Mouse (Mus musculus) induced T-regulatory cell, adult 2 months (primary cell): Measurements from ENCODE around the gene Tigit.

Experiments used
- DNase-seq: peaks from one replicate; pipeline ENCODE4 v3.0.0-alpha.2; 2012; ENCODE audit warnings: low read depth

Gene Tigit

DNA sequence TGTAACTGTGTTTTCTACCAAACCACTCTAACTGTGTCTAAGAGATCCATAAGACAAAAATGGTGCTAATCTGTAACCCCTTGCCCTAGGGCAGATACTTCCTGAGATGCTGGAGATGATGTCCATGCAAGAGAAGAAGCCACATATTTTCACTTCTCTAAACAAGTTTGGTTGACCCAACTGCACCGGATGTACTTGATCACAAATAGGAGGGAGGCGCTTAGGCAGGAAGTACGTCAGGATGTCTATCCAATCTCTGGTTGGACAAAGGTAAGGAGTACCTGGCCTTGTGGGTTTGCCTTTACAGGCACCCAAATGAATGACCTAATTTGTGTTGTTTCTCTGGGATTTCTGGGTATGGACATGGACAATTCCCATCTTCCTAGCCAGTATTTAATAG is 4.3 kb upstream of the Tigit start:
- no peak for DNase-seq

GRCm38 (mm10) chr16:43664861-43665260 is 915 bp upstream of the Tigit start:
- peak; percentile 79 for DNase-seq

- peak; percentile 64 for DNase-seq
Observed at GRCm38 (mm10) chr16:43662124-43663004, 1.6 kb downstream of the Tigit start.

DNA sequence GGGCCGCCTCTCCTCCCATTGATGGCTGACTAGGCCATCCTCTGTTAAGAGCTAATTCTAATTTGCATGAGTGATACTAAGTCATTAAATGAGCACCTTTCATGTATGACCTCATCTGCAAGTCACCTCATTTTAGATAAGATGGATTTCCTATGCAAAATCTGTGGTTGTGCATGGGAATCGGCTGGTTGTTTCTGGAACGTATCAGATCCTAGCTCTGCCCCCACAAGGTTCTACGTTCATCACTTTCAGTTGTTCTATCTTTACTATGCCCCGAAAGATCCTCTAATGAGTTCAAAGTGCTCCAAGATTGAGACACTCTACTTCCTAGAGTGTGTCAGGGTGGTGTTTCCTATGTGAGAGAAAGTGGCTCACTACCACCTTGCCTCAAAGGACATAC is 2.4 kb downstream of the Tigit start:
- DNase-seq = peak; percentile 83

GRCm38 (mm10) chr16:43655183-43655787 is 8.7 kb downstream of the Tigit start:
- DNase-seq = peak; percentile 74

DNA sequence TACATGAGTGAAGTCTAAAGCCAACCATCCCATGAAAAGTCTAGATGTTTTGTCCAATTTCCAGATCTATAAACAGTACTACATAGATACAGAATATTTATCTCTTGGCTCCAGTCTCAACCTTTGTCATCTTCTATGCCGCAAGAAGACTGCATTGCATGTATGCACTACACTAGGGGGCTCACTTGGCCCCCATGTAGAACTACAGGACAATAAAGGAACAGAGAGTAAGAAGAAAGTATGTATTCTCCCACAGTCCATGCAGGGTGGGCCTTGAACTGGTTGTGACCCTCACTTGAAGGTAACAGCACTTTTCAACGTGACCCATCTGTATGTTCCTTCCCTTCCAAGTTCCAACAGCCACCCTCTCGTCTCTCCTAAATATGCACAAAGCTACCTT is 9.7 kb downstream of the Tigit start:
- DNase-seq = no peak

DNA sequence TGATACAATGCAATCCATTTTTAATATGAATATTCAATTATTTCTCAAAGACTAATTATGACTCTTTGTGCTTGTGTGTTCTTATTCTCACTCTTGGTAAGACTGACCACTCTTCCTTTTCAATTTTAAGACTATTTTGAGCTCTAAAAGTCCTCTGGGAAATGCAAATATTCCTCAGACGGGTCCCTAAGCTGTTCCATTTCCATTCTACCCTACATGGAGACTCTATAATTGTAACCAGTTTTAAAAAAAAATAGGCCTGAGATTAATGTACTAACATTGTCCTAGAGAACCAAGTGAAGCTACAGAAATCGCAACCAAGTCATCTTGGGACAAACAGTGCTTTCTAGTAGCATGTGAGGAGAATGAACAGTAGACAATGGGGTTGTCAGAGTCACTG is 10.7 kb downstream of the Tigit start:
- no peak for DNase-seq

DNA sequence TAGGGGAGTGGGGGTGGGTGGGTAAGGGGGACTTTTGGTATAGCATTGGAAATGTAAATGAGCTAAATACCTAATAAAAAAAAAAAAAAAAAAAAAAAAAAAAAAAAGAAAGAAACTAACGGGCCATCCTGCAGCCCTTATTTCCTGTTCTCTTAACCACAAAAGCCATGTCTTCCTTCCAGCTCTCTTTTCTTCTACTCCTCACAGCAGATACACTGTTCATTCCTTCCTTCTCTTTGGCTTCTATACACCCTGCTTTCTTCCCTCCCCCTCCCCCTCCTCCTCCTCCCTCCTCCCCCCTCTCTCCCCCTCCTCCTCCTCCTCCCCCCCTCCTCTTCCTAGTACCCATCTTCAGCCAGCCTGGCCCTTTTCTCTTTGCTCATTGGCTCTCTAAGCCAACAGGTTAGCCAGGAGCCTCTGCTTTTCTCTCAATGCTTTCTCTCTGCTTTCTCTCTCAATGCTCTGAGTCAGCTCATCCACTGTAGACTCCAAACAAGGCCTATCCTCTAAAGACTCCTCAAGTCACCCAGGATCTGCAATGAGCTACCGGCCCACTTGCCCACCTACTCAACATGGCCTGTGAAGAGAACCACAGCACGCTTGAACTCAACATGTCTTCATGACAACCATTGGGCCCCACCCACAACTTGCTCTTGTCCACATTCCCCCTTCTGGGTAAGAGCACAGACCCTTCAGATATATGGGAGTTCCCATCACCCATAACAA is 13.4 kb downstream of the Tigit start:
- DNase-seq = peak; percentile 68

DNA sequence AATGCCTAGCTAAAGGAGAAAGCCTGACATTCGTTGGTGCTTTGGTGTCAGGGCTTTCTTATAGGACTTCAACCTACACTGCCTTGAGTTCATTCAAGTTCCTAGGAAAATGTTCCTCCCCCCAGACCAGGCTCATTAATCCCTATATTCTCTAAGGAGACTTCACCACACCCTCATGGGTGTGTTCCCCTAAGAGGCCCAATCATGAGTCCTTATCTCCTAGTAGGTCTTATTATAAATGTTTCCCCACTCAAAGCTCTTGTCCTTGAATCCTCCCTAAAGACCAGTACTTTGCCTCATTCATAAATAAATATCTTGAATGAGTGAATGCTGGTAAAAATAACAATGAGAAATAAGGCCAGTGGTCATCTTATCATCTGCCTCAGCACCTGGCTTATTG is 16.3 kb downstream of the Tigit start:
- no peak for DNase-seq

DNA sequence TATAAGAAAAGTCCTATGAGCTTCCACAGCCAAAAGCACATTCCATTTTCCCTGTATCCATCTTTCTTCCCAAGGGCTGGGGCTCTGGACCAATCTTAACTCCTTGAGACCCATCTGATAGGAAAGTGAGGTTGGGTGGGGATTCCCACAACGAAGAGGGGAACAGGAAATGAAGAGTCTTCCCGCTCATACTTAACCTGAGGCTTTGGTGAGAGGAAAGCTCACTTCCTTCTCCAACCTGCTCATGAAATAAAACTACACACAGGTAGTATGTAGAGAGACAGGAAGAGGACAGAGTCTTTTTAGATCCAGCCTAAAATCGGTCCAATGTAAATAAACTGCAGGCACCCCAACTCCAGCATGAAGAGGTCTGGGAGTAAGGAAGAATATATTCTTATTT is 17.0 kb downstream of the Tigit start:
- peak; percentile 43 for DNase-seq

DNA sequence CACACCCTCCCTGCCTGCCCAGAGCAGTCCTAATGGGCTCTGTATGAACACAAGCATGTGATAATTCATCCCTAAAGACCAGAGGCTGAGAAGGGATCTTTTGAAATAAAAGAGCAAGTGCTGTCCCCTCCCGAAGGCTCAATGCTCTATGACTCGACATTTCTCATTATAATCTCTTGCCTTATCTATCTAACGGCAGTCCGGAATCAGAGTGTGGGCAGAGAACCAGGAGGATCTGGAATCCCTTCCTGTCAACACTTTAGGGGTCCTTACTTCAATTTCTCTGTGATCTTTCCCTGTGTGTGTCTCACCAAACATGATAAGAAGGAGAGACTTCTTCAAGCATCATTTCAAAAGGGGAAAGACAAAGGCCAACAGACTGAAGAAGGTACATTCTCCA is 18.1 kb downstream of the Tigit start:
- DNase-seq = no peak

DNA sequence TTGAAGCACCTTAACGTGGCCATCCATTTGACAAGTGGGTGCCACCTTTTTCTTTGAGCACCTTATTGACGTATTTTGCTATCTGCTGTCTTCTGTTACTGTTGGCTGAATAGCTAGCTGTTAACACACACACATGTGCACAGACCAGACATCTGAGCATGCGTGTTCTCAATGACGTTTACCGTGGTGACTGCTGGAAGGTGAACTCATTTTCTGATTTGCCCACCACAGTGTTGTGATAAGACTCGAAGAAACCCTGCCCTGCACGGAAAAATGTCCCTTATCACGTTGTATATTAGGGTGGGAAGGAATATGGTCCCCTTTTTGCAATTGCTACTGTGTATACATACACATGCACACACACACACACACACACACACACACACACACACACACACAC is 22.7 kb downstream of the Tigit start:
- no peak for DNase-seq

GRCm38 (mm10) chr16:43638406-43639049 is 25.4 kb downstream of the Tigit start:
- no peak for DNase-seq

- DNase-seq = no peak
Observed at GRCm38 (mm10) chr16:43637241-43637640, 26.7 kb downstream of the Tigit start.

- peak; percentile 57 for DNase-seq
Observed at GRCm38 (mm10) chr16:43634037-43634436, 29.9 kb downstream of the Tigit start.

DNA sequence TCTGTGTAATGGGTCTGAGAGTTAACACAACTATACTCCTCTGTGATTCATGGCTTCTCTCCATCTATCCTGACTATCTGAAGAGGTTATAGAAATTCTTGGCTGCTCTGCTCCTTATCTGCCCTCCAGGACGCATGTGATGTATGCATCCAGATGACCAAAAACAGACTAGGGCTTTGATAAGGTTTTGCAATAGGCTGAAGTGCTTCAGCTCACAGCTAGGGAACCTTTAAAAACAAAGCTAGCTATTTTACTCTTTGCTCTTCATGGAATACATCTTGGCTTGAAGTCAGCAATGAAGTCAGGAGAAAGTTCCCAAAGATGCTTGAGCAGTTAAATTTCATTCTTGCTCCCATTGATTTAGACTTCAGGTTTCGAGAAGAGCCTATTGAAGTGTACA is 32.2 kb downstream of the Tigit start:
- DNase-seq = no peak

DNA sequence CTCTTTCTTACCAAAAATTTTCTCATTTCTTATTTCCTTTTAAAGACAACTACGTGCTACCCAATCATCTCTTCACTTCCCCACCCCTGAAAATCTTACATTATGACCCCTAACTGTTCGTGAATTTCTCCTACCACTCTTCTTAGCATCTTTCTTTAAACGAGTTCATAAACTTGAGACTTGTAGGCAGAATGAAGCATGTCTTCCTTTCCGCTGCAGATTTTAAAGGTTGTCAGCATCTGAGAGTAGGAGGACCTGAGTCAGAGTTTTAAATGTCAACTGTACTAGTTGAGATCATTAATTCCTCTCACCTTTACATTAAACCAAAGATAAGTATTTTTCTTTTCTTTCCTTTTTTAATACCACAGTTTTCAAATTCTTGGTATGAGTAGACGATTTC is 35.3 kb downstream of the Tigit start:
- peak; percentile 66 for DNase-seq

DNA sequence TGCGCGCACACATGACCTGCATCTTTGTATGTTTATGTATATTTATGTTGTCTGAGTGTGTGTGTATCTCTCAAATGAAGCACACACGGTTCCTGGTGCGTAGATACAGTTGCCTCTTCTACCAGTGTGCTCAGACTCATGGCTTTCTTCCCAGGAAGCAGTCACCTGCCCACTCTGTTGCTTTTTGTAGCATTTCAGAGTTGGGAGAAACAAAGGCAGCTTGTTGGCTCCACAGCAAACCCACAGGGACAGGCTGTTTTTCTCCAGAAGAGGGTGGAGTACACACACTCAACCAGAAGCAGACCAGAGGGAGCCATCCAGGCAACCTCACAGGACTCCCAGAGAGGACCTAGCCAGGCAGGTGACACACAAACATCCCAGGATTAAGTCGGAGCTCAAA is 38.0 kb downstream of the Tigit start:
- no peak for DNase-seq

DNA sequence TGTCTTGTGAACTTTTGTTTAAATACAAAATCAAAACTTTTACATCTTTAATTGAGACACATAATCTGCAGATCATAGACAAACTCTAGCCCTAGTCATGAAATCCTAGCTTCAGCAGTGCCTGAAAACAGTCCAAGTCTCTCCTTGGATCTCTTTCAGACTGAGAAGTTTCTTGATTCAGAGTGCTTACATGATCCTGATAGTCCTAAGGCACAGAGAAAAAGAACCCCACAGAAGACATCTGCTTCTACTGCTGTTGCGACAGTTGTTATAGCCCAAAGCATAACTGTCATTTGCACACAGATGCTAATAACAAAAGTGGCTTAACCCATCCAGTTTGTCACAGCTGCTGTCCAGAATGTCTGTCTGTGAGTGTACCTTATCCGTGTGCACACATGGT is 38.7 kb downstream of the Tigit start:
- DNase-seq = no peak

DNA sequence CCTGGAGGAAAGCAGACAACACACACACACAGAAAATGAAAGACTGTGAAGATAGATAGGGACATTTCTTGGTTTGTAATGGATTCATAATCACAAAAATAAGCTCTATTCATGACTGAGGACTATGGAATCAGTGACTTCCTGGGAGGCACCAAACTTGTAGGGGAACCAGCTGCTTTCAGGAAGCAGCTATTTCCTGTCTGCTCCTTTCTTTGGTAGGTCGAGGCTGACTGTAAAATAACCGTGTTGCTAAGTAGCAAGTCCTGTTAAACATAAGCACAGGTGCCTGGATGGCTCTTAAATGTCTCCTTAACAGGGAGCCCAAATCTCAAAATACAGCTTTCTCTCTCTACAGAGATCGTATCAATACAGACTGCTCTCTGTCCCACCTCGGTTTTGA is 39.1 kb downstream of the Tigit start:
- peak; percentile 73 for DNase-seq

DNA sequence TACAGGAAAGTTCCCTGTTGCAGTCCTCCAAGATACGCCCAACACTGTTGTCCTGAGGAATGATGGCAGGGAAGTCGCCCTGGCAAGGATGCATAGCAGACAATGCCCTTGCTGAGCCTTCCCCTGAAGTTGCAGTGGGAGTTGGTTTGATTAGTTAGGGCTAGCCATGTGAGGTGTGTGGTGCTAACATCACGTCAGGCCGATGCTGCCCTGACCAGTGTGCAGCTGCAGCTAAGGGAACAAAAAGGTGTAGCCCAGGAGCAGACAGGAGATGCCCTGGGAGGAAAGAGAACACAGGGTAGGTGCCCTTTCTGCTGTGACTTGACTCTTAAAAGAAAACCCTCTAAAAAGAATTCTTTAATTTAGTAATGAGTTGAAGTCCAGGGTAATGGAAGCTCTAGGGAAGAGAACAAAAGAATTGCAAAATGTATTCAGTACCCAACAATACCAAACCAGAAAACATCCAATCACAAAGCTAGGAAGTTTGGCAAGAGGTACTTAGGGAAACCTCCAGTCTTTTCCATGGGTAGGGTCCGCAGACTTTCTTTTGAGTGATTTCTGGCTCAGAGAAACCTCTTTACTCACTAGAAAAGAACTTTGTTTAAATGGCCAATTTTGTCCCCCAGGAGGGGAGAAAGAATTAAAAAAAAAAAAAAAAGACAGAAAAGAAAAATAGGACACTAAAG is 40.5 kb downstream of the Tigit start:
- DNase-seq = no peak

- peak; percentile 76 for DNase-seq
Observed at GRCm38 (mm10) chr16:43620359-43620758, 43.6 kb downstream of the Tigit start.
